Mouse (Mus musculus): ENCODE data around the gene Fam160a1.

- no peak for TF ChIP-seq CTCF (conservative IDR thresholded peaks at IDR 0.05; ENCODE audit: low read length)
- TF ChIP-seq POU5F1 (IDR thresholded peaks at IDR 0.05; ENCODE audit: borderline replicate concordance, low read length), result no peak
Observed at GRCm38 (mm10) chr3:85827815-85828214, 10.7 kb upstream of the Fam160a1 start.
